Mouse (Mus musculus): ENCODE results near the gene Gm20855. TPM values are rescaled to one million over a fixed set of nuclear protein-coding genes. Genes with fewer than 3 reads are reported as not detected.
"Not testable (repeated sequence)": the region's sequence is repeated elsewhere in the genome, so short reads cannot be mapped to it uniquely, and the experiment has no call there.

Gene Gm20855
- not detected in 2 replicates for polyA plus RNA-seq (2012; rRNA removed)

DNA sequence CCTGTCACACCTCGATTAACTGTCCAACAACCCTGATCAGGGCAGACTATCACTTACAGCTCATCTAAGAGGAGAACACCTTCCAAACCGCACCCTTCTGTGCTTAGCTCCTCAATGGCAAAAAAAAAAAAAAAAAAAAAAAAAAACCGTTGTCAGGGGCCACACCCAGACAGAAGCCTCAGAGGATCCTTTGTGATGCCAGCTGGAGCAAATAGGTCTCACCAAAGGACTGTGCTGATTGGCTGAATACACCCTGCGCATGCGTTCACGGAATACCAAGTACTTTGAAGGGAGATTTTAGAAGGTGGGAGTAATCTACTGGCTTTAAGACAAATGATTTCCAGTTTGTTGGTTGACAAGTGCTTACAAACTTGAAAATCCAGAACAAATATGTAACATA lies at the start of gene Gm20855:
Gene Gm20855 (minus strand): TSS at position 101 of the 400 bp plus-strand sequence.
- WGBS = no CpG with 5 or more reads among the region's 6 CpGs
- H3K4me1 ChIP-seq (ENCODE audit: control insufficient read depth, insufficient read depth, low read length); H3K4me3 ChIP-seq (replicated peaks; ENCODE audit: extremely low read depth, low read depth, low read length); DNase-seq: not testable (repeated sequence)
